ENCODE assay signal across 10 mouse cellular contexts in the genomic region with DNA sequence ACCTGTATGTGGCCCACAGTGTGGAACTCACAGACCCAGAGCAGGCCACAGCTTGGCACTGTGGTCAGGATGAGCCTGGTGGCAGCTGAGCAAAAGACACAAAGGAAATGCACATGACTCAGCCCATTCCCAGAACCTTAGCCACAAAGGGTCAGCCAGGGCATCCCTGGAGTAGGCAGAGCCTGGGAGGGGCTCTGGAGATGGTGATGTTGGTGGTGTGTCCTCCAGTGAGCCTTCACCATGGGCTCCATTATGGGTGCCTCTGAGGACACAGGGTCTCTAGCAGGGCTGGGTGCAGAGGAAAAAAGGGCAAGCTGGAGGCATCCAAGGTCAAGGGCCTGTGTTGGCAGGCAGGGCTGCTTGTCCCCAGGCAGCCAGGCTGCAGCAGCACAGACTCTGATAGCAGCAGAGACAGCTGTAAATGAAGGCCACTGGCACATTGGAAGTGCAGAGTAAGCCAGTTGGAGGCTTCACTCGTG. TPM values are rescaled to one million over a fixed set of nuclear protein-coding genes. Genes with fewer than 3 reads are reported as not detected.
A peak's percentile ranks its signal among the peaks of the same experiment; 100 is the strongest.
DNase-seq lines count a peak whose midpoint lies in the region; ATAC-seq and TF ChIP-seq lines count a peak whose summit lies in the region.
"Had no signal": no experiment of that assay in that cellular context is flagged by ENCODE, and none has a peak within 500 bp of the region (broad histone marks: within the 10 kb centered on the region; RNA-seq: fewer than 3 reads in every experiment).

No protein-coding gene starts in this region.

- no peaks in the 10 kb centered on the region for H3K36me3 ChIP-seq in kidney, adult 2 months (ENCODE audit: control insufficient read depth, insufficient read depth, low read length)
- 0 out of 2 replicates have a peak, but pooled peaks cover 5% of the 10 kb centered on the region for H3K36me3 ChIP-seq in heart, embryonic 15.5 days

- no peak for ATAC-seq in heart, embryonic 15.5 days (replicated peaks; ENCODE audit: insufficient number of reproducible peaks, insufficient read depth, low FRiP score, low read depth)

- 28% methylated on average over 1 of the region's 1 CpGs for WGBS in kidney, adult 2 months
- WGBS in heart, embryonic 15.5 days = 19% methylated on average over 1 of the region's 1 CpGs

- no peaks in the 10 kb centered on the region for H3K27me3 ChIP-seq in kidney, adult 2 months (replicated peaks; ENCODE audit: control insufficient read depth, insufficient read depth, low read length)
- no peaks in the 10 kb centered on the region for H3K27me3 ChIP-seq in heart, embryonic 15.5 days

- no peaks in the 10 kb centered on the region for H3K9me3 ChIP-seq in heart, embryonic 15.5 days (replicated peaks)

- TF ChIP-seq POLR2A in kidney, adult 2 months (IDR thresholded peaks at IDR 0.05; ENCODE audit: low read depth, low read length) = no peak

- peaks cover 47% of the 10 kb centered on the region for H3K4me1 ChIP-seq in kidney, adult 2 months (ENCODE audit: control insufficient read depth, insufficient read depth, low read length)
- H3K4me1 ChIP-seq in heart, embryonic 15.5 days (replicated peaks) = peaks cover 77% of the 10 kb centered on the region

- H3K4me2 ChIP-seq in heart, embryonic 15.5 days = no peak overlapping the region

- TF ChIP-seq CTCF in kidney, adult 2 months (conservative IDR thresholded peaks at IDR 0.05; ENCODE audit: insufficient read depth, insufficient read length, low read depth, low read length) = no peak

- H3K9ac ChIP-seq in heart, embryonic 15.5 days = no peak overlapping the region

- DNase-seq in kidney, adult 2 months = peak; percentile 39
- no peak for DNase-seq in kidney, adult 9 months
- peak; percentile 37 for DNase-seq in MN1 (ENCODE audit: low spot score)
- DNase-seq in adrenal gland, adult 2 months = peak; percentile 86
- no peak for DNase-seq in spleen, adult 12 weeks (ENCODE audit: low spot score)
- no peak for DNase-seq in layer of hippocampus, adult 8-10 months (ENCODE audit: low spot score in 2 of 2)
- no peak for DNase-seq in spleen, postnatal 4 days (ENCODE audit: low spot score in 2 of 2)
- DNase-seq: kidney, adult 18-20 months; right cerebral cortex, postnatal 14 days had no signal

- peak overlapping the region; percentile 43 for H3K27ac ChIP-seq in kidney, adult 2 months (ENCODE audit: insufficient read depth, low read depth, low read length)
- H3K27ac ChIP-seq in heart, embryonic 15.5 days = peak overlapping the region; percentile 84

- H3K4me3 ChIP-seq in kidney, adult 2 months (ENCODE audit: insufficient read depth, low read depth, low read length) = no peak overlapping the region
- H3K4me3 ChIP-seq in heart, embryonic 15.5 days = no peak overlapping the region

RNA-seq across cellular contexts. Expression of a gene that starts 12.3 kb away (rescaled TPM):
- polyA plus RNA-seq in kidney, adult 2 months (2012; rRNA removed) = 33.1 and 33.2 TPM in 2 replicates
- 100 to 1,000 TPM in 1 of 2 experiments, 10 to 100 TPM in 1; 56.1 to 127 TPM for total RNA-seq in adrenal gland, adult 2 months (2021)
- 71.8 and 101 TPM in 2 replicates for polyA plus RNA-seq in adrenal gland, adult 2 months (2012; rRNA removed)
- 10.0 and 13.4 TPM in 2 replicates for polyA plus RNA-seq in heart, embryonic 15.5 days (2015; fragmentation: Nextera tagmentation; extraction: Ambion mirVana)
- total RNA-seq in layer of hippocampus, adult 8-10 months (2022) = 100 to 1,000 TPM in 2 of 4 experiments, 10 to 100 TPM in 2; 88.9 to 130 (median 110) TPM

Comparison
In these comparisons a context has a peak if more than half of its experiments do, and no peak if none do; other contexts are left out.
1. DNase-seq: peak in kidney, adult 2 months (single experiment), MN1 (single experiment) and adrenal gland, adult 2 months (single experiment); none in kidney, adult 9 months (single experiment), spleen, adult 12 weeks (single experiment), layer of hippocampus, adult 8-10 months (0 of 2) and spleen, postnatal 4 days (0 of 2).